Mouse (Mus musculus): ENCODE measurements around the gene Msrb3. TPM values are rescaled to one million over a fixed set of nuclear protein-coding genes. Genes with fewer than 3 reads are reported as not detected.

The Msrb3 gene
- total and polyA plus RNA-seq, 3 experiments: 0.05 TPM; not detected in 2

DNA sequence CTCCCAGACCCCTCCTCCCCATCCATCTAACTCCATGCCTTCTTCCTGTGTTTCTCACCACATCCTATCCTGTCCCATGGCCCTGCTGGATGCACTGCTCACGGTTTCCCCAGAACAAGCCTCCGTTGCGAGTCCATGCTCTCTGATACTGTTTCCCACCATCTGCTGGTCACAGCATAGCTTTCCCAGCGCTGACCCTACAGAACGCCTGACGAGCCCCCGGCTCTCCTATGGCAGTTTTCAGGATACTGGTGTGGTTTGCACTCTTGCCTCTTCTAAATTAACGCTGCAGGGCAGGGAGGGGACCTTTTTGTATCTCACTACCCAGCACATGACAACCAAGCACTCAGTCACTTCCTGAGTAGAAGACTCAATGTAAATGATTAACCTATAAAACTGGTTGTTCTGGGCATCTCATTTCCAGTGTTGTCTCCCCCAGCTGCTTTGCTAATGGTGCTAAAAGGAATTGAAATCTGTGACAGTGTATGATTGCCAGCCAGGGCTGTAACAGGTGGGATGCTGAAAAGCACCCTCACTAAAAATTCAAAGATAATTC, 25.2 kb downstream of the Msrb3 start:
- Histone ChIP-seq H3K27me3 (ENCODE audit: insufficient read depth, low read length) (no peaks in the 10 kb centered on the region), H3K4me3 (ENCODE audit: low read depth, low read length) (no peak overlapping the region), H3K4me1 (ENCODE audit: insufficient read depth, low read depth, low read length) (no peaks in the 10 kb centered on the region), H3K36me3 (replicated peaks) (no peaks in the 10 kb centered on the region), H3K9me3 (replicated peaks) (peaks cover 12% of the 10 kb centered on the region)
- no peak for DNase-seq (ENCODE audit: low spot score)
- no peak for ATAC-seq (ENCODE audit: extremely low read depth, insufficient number of reproducible peaks, low FRiP score, poor library complexity, severe bottlenecking)
- TF ChIP-seq GATA1 (IDR thresholded peaks at IDR 0.05; ENCODE audit: borderline replicate concordance, low read length) (no peak), GATA2 (IDR thresholded peaks at IDR 0.05; ENCODE audit: borderline replicate concordance, low read depth, low read length) (no peak), CTCF (IDR thresholded peaks at IDR 0.05; ENCODE audit: low read depth, low read length) (no peak), POLR2AphosphoS5 (IDR thresholded peaks at IDR 0.05; ENCODE audit: insufficient replicate concordance, low read depth, low read length) (no peak), TAL1 (conservative IDR thresholded peaks at IDR 0.05; ENCODE audit: low read depth, low read length) (no peak)

DNA sequence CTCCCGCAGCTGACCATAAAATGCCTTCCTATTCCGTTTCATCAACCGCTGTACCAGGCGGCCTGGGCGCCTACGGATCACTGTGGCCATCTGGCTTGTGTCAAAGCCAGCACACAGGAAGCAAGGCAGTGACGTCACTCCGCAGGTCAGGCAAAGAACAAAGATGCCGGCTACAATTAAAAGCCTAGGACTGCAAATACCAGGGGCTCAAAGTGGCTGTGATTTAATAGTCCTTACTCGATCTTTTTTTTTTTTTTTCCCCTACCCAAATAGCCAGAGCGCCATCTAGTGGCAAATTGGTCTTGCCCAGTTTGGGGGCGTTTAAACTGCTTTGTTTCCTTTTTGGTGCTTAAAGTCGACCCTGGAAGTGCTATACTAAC, 26.4 kb downstream of the Msrb3 start:
- Histone ChIP-seq H3K27me3 (ENCODE audit: insufficient read depth, low read length) (no peaks in the 10 kb centered on the region), H3K4me1 (ENCODE audit: insufficient read depth, low read depth, low read length) (no peaks in the 10 kb centered on the region), H3K4me3 (ENCODE audit: low read depth, low read length) (no peak overlapping the region), H3K36me3 (replicated peaks) (no peaks in the 10 kb centered on the region), H3K9me3 (replicated peaks) (peaks cover 12% of the 10 kb centered on the region)
- DNase-seq (ENCODE audit: low spot score): no peak
- no peak for ATAC-seq (ENCODE audit: extremely low read depth, insufficient number of reproducible peaks, low FRiP score, poor library complexity, severe bottlenecking)
- TF ChIP-seq GATA2 (IDR thresholded peaks at IDR 0.05; ENCODE audit: borderline replicate concordance, low read depth, low read length): no peak
- TF ChIP-seq TAL1 (conservative IDR thresholded peaks at IDR 0.05; ENCODE audit: low read depth, low read length): no peak
- TF ChIP-seq GATA1 (IDR thresholded peaks at IDR 0.05; ENCODE audit: borderline replicate concordance, low read length): no peak

- ATAC-seq (ENCODE audit: extremely low read depth, insufficient number of reproducible peaks, low FRiP score, poor library complexity, severe bottlenecking): no peak
- Histone ChIP-seq H3K9me3 (replicated peaks) (peaks cover 15% of the 10 kb centered on the region), H3K27me3 (ENCODE audit: insufficient read depth, low read length) (no peaks in the 10 kb centered on the region), H3K4me1 (ENCODE audit: insufficient read depth, low read depth, low read length) (no peaks in the 10 kb centered on the region), H3K4me3 (ENCODE audit: low read depth, low read length) (no peak overlapping the region), H3K36me3 (replicated peaks) (no peaks in the 10 kb centered on the region)
- TF ChIP-seq POLR2AphosphoS5 (IDR thresholded peaks at IDR 0.05; ENCODE audit: insufficient replicate concordance, low read depth, low read length) (no peak), TAL1 (conservative IDR thresholded peaks at IDR 0.05; ENCODE audit: low read depth, low read length) (no peak), GATA1 (IDR thresholded peaks at IDR 0.05; ENCODE audit: borderline replicate concordance, low read length) (no peak), CTCF (IDR thresholded peaks at IDR 0.05; ENCODE audit: low read depth, low read length) (no peak), GATA2 (IDR thresholded peaks at IDR 0.05; ENCODE audit: borderline replicate concordance, low read depth, low read length) (no peak)
- no peak for DNase-seq (ENCODE audit: low spot score)
Measured at GRCm38 (mm10) chr10:120871630-120872482, 27.0 kb downstream of the Msrb3 start.

GRCm38 (mm10) chr10:120871096-120871495, 27.8 kb downstream of the Msrb3 start:
- no peaks in the 10 kb centered on the region for H3K4me1 ChIP-seq (ENCODE audit: insufficient read depth, low read depth, low read length)
- ATAC-seq (ENCODE audit: extremely low read depth, insufficient number of reproducible peaks, low FRiP score, poor library complexity, severe bottlenecking) (no peak), DNase-seq (ENCODE audit: low spot score) (no peak)
- H3K9me3 ChIP-seq (replicated peaks): peaks cover 15% of the 10 kb centered on the region
- no peaks in the 10 kb centered on the region for H3K36me3 ChIP-seq (replicated peaks)
- no peak overlapping the region for H3K4me3 ChIP-seq (ENCODE audit: low read depth, low read length)
- TF ChIP-seq TAL1 (conservative IDR thresholded peaks at IDR 0.05; ENCODE audit: low read depth, low read length) (no peak), GATA1 (IDR thresholded peaks at IDR 0.05; ENCODE audit: borderline replicate concordance, low read length) (no peak), POLR2AphosphoS5 (IDR thresholded peaks at IDR 0.05; ENCODE audit: insufficient replicate concordance, low read depth, low read length) (no peak), CTCF (IDR thresholded peaks at IDR 0.05; ENCODE audit: low read depth, low read length) (no peak), GATA2 (IDR thresholded peaks at IDR 0.05; ENCODE audit: borderline replicate concordance, low read depth, low read length) (no peak)
- no peaks in the 10 kb centered on the region for H3K27me3 ChIP-seq (ENCODE audit: insufficient read depth, low read length)

DNA sequence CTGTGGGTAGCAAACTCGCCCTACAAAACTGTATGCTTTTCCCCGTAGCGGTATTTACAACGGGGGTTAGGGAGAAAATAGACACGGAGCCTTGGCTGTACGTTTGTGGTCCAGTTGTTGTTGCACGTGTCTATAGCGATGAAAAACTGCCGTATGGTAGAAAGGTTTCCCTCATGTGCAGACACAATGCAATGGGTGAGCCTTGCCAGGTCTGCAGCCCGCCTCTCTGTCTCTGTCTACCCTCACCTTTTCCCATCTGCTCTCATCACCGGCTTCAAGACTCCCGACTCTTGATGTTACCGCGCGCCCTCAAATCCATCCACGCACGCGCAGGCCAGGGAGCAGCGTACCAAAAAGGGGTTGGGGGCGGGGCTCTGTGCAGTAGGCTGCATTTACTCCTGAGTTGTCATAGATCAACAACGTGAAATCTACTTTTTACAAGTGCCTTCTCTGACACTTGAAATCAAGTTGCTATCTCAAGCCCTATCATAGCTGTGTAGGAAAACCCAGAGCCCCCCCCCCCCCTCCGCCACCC, 29.6 kb downstream of the Msrb3 start:
- no peak for TF ChIP-seq TAL1 (conservative IDR thresholded peaks at IDR 0.05; ENCODE audit: low read depth, low read length)
- no peak for TF ChIP-seq GATA1 (IDR thresholded peaks at IDR 0.05; ENCODE audit: borderline replicate concordance, low read length)
- TF ChIP-seq GATA2 (IDR thresholded peaks at IDR 0.05; ENCODE audit: borderline replicate concordance, low read depth, low read length): no peak
- no peak for TF ChIP-seq POLR2AphosphoS5 (IDR thresholded peaks at IDR 0.05; ENCODE audit: insufficient replicate concordance, low read depth, low read length)
- no peak for TF ChIP-seq CTCF (IDR thresholded peaks at IDR 0.05; ENCODE audit: low read depth, low read length)
- no peak for DNase-seq (ENCODE audit: low spot score)
- no peak overlapping the region for H3K4me3 ChIP-seq (ENCODE audit: low read depth, low read length)
- H3K9me3 ChIP-seq (replicated peaks): peaks cover 11% of the 10 kb centered on the region
- H3K4me1 ChIP-seq (ENCODE audit: insufficient read depth, low read depth, low read length): no peaks in the 10 kb centered on the region
- no peak for ATAC-seq (ENCODE audit: extremely low read depth, insufficient number of reproducible peaks, low FRiP score, poor library complexity, severe bottlenecking)
- no peaks in the 10 kb centered on the region for H3K36me3 ChIP-seq (replicated peaks)
- no peaks in the 10 kb centered on the region for H3K27me3 ChIP-seq (ENCODE audit: insufficient read depth, low read length)

DNA sequence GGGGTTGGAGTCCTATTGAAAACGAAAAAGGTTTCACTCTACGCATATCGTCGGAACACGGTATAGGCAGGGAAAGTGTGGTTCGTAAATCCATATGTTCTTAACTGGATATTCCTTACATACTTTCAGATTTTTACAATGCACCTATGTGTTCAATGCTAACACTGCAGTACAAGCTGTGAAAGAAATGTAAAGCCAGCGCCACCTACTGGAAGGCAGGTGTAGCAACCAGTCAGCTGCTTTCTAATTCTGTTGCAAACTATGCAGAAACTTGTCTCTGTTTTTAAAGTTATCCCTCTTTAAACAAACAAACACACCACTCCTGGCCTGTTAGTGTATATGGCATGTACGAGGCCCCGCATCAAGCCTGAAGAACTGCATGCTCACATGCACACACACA, 34.5 kb downstream of the Msrb3 start:
- H3K9me3 ChIP-seq (replicated peaks): peaks cover 7% of the 10 kb centered on the region
- DNase-seq (ENCODE audit: low spot score): no peak
- H3K4me1 ChIP-seq (ENCODE audit: insufficient read depth, low read depth, low read length): no peaks in the 10 kb centered on the region
- H3K36me3 ChIP-seq (replicated peaks): no peaks in the 10 kb centered on the region
- H3K27me3 ChIP-seq (ENCODE audit: insufficient read depth, low read length): no peaks in the 10 kb centered on the region
- no peak for ATAC-seq (ENCODE audit: extremely low read depth, insufficient number of reproducible peaks, low FRiP score, poor library complexity, severe bottlenecking)
- no peak overlapping the region for H3K4me3 ChIP-seq (ENCODE audit: low read depth, low read length)
- TF ChIP-seq CTCF (IDR thresholded peaks at IDR 0.05; ENCODE audit: low read depth, low read length): peak; percentile 57
- TF ChIP-seq GATA2 (IDR thresholded peaks at IDR 0.05; ENCODE audit: borderline replicate concordance, low read depth, low read length): no peak
- no peak for TF ChIP-seq TAL1 (conservative IDR thresholded peaks at IDR 0.05; ENCODE audit: low read depth, low read length)

All from G1E (cell line).